Mouse (Mus musculus) brain, embryonic 14.5 days (tissue): Measurements from ENCODE around the gene Poc5.

Experiments
- CTCF ChIP-seq: fragments of 200-500 bp; IDR thresholded peaks from 2 replicates; pipeline ENCODE4 v1.5.1; 2012; ENCODE audit warnings: inconsistent platforms, mild to moderate bottlenecking, moderate library complexity, borderline replicate concordance; ENCODE audit not compliant: insufficient read depth, insufficient read length; ENCODE audit errors: extremely low read depth
- POLR2A ChIP-seq: fragments of 200-500 bp; IDR thresholded peaks from 2 replicates; pipeline ENCODE4 v1.6.1; 2012; ENCODE audit warnings: mild to moderate bottlenecking, inconsistent platforms, borderline replicate concordance; ENCODE audit not compliant: poor library complexity, insufficient read depth, insufficient read length, severe bottlenecking; ENCODE audit errors: extremely low read depth

GRCm38 (mm10) chr13:96376871-96377270 lies 11.2 kb upstream of the Poc5 start:
- TF ChIP-seq CTCF (no peak), POLR2A (no peak)
